Mouse (Mus musculus) megakaryocyte, embryonic 14.5 days (primary cell): ENCODE data around the gene Zfp385b. TPM values are rescaled to one million over a fixed set of nuclear protein-coding genes. Genes with fewer than 3 reads are reported as not detected.

Experiments used
- H3K27me3 ChIP-seq: replicated peaks from 2 replicates; pipeline ENCODE3; 2012; ENCODE audit warnings: inconsistent platforms
- H3K36me3 ChIP-seq: replicated peaks from 2 replicates; pipeline ENCODE3; 2012; ENCODE audit warnings: low read length, inconsistent platforms, mixed read lengths
- H3K4me1 ChIP-seq: 2 replicates; pipeline ENCODE4 v1.6.1; 2012; ENCODE audit warnings: inconsistent platforms
- H3K4me3 ChIP-seq: replicated peaks from 2 replicates; pipeline ENCODE3; 2012; ENCODE audit warnings: moderate library complexity, mild to moderate bottlenecking, inconsistent platforms
- H3K9me3 ChIP-seq: 2 replicates; pipeline ENCODE4 v1.6.1; 2012; ENCODE audit warnings: inconsistent platforms
- FLI1 ChIP-seq: IDR thresholded peaks from 2 replicates; pipeline ENCODE4 v1.6.1; 2012; ENCODE audit warnings: low read length, inconsistent platforms, mixed read lengths
- GATA1 ChIP-seq: IDR thresholded peaks from 3 replicates; pipeline ENCODE4 v1.6.1; 2012; ENCODE audit warnings: mixed read lengths, low read length, inconsistent platforms, borderline replicate concordance
- polyA plus RNA-seq: library from polyadenylated mRNA; stranded (reverse); fragments of >175 nt; gene quantifications from 2 replicates; pipeline ENCODE4 v1.2.3, GENCODE M21; 2012; ENCODE audit warnings: low replicate concordance; ENCODE audit not compliant: insufficient read depth

Gene Zfp385b
- polyA plus RNA-seq, 1 experiment, result not detected

DNA sequence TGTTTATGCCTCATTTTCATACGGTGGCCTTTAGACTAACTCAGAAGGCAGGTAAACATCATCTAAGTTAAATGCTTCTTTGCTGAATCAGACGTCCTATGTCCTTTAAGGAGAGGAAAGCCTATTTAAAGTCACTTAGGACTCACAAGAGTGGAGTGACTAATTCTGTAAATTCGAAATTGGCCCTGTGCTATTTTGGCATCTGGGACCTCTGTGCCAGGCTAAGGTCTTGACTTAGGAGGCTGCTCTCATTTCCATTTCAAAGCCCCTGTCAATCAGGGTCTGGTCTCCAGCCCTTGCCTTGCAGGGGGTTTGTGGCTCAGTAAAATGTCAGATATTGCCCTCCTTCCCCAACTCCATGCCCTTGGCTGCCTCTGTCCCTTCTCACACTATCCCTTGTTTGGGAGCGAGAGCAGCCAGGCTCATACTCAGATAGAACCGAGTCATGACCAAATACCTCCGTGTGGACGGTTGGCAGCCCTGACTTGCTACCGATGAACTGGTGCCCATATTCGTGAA lies 383.1 kb downstream of the Zfp385b start:
- Histone ChIP-seq H3K36me3 (no peaks in the 10 kb centered on the region), H3K27me3 (no peaks in the 10 kb centered on the region), H3K9me3 (peaks cover 40% of the 10 kb centered on the region), H3K4me3 (no peak overlapping the region), H3K4me1 (no peaks in the 10 kb centered on the region)
- TF ChIP-seq FLI1, result no peak
- no peak for TF ChIP-seq GATA1

DNA sequence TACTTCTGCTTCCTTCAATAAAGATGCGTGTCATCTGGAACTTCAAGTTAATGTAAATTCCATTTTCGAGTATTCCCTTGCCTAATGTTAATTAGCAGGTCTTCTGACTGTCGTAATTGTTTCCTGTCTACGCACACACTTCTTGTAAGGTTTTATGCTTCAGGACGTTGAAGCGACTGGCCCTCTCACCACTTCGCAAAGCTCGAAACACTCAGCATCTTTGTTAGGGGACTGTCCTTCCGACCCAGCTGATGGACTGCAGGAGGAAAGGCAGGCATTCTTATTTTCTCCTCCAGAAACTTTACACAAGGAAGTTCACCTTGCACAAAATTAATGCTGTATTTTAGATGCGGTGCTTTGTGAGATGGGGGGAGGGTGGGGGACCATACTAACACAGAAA lies 400.0 kb downstream of the Zfp385b start:
- no peaks in the 10 kb centered on the region for H3K36me3 ChIP-seq
- TF ChIP-seq GATA1 (no peak), FLI1 (no peak)
- no peaks in the 10 kb centered on the region for H3K4me1 ChIP-seq
- H3K4me3 ChIP-seq, result no peak overlapping the region
- peaks cover 6% of the 10 kb centered on the region; the same call in 1 of the 2 replicates for H3K9me3 ChIP-seq
- H3K27me3 ChIP-seq, result no peaks in the 10 kb centered on the region

DNA sequence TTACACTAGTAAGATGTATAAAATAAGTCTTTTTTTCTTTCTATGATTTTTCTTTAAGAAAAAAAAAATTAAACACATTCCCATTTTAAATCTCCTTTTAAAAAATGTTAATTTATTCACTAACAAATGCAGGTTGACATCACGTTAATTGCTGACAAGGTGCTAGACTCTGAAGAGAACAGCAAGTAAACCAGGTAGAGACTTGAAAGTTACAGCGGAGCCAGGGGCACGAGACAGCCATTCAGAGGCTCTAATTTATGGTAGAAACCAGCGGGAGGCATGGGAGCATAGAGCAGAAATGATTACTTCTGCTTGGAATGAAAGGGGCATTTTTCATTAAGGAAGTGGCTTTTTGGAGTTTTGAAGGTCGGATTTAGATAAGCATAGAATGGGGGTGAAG lies 401.4 kb downstream of the Zfp385b start:
- H3K9me3 ChIP-seq, result peaks cover 19% of the 10 kb centered on the region; the same call in 1 of the 2 replicates

DNA sequence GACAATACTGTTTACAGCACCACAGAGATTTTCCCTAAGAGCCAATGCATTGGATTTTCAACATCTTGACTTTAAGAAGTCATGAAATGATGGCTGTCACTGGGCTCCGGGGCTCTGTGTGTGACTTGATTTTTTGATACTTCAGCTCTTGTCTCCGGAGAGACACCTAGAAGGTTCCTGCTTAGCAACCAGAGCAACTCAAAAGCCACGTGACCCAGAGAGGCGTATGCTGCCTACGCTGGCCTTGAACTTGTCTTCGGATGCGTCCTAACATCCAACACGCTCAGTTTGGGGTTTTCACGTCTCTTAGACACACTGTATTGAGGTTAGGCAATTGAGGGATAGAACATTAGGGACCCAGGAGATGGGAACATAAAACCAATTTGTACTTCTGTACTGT lies 407.3 kb downstream of the Zfp385b start:
- TF ChIP-seq GATA1, result no peak
- H3K4me1 ChIP-seq, result no peaks in the 10 kb centered on the region
- H3K36me3 ChIP-seq, result no peaks in the 10 kb centered on the region
- H3K27me3 ChIP-seq, result no peaks in the 10 kb centered on the region
- H3K9me3 ChIP-seq, result peaks cover 32% of the 10 kb centered on the region
- H3K4me3 ChIP-seq, result no peak overlapping the region

More for the DNA sequence above, 401.4 kb downstream of the Zfp385b start:
- no peaks in the 10 kb centered on the region for H3K36me3 ChIP-seq
- TF ChIP-seq GATA1, result no peak
- no peak for TF ChIP-seq FLI1
- no peak overlapping the region for H3K4me3 ChIP-seq
- H3K27me3 ChIP-seq, result no peaks in the 10 kb centered on the region
- no peaks in the 10 kb centered on the region for H3K4me1 ChIP-seq

DNA sequence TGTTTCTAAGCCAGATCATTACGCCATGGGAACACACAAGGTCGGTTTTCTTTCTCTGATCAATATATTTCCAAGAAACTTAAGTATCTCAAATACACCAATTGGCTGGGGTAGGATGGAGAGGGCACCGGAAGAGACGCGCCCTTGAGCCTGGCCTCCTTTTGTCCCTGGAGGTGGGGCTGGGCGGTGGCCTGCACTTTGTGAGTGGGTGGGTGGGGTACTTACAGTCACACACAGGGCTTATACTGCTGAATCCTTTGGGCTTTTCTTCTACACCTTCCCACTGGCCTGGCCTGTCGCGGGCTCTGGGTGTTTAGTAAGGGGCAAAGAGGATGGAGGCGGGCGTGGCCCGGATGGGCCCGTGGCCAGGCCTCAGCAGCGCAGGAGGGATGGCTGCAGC lies 407.8 kb downstream of the Zfp385b start:
- Histone ChIP-seq H3K36me3 (no peaks in the 10 kb centered on the region), H3K27me3 (no peaks in the 10 kb centered on the region), H3K4me1 (no peaks in the 10 kb centered on the region), H3K4me3 (no peak overlapping the region), H3K9me3 (peaks cover 32% of the 10 kb centered on the region)
- TF ChIP-seq GATA1, result no peak
- TF ChIP-seq FLI1, result no peak

DNA sequence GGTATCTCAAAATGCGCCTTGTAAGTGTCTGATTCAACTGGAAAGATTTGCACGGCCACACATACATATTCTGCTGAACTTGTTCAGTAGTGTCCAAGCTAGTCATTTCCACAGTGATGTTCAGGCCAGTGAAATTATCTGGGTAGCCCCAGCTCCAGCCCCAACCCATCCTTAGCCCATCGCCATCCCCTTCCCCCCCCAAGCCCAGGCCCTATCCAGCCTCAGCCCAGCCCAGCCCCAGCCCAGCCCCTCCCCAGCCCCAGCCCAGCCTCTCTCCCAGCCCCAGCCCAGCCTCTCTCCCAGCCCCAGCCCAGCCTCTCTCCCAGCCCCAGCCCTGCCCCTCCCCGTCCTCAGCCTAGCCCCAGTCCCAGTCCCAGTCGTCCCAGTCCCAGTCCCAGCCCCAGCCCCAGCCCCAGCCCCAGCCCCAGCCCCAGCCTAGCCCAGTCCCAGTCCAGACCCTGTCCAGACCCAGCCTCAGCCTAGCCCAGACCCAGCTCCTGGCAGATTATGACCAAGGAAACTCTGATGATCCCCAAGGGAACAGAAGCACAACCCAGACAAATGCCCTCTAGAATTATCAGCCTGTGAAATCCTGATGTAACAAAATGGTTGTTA lies 409.8 kb downstream of the Zfp385b start:
- TF ChIP-seq GATA1, result no peak
- no peak for TF ChIP-seq FLI1
- no peaks in the 10 kb centered on the region for H3K36me3 ChIP-seq
- no peaks in the 10 kb centered on the region for H3K4me1 ChIP-seq
- no peaks in the 10 kb centered on the region for H3K27me3 ChIP-seq
- H3K9me3 ChIP-seq, result peaks cover 36% of the 10 kb centered on the region
- no peak overlapping the region for H3K4me3 ChIP-seq

DNA sequence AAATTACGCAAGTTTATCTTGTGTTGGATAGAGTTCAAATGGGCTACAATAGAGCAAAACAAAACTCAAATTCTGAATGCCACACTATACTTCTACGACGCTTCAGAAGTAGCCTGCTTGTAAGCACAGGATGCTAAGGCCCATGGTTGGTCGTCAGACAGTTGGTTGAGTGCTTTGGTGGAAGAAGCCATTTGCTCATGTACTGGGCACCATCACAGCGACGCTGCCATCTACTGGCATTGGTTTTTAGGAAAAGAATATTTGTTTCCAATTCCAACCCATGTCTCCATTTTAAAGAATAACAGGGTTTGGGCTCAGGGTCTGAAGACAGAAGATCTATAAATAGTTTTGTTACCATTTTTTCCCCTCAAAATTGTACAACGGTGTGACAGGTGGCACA lies 410.5 kb downstream of the Zfp385b start:
- Histone ChIP-seq H3K9me3 (peaks cover 30% of the 10 kb centered on the region), H3K27me3 (no peaks in the 10 kb centered on the region), H3K36me3 (no peaks in the 10 kb centered on the region), H3K4me3 (no peak overlapping the region), H3K4me1 (no peaks in the 10 kb centered on the region)
- no peak for TF ChIP-seq GATA1
- TF ChIP-seq FLI1, result no peak

DNA sequence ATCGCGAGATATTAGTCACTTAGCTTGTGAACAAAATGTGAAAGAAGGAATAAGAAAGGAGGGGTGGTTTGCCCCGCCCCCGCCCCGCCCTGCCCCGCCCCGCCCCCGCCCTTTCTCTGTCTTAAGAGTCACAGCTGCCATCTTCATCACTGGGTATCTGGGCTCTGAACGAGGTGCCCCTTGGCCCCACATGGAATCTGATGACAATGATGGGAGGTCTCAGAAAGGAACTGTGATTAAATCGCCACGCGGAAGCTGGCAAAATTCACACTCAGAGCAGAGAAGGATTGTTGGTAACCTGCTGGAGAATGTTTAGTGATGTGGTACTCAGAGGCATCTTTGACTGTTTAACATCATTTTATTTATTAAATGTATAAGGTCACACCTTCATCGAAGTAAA lies 417.1 kb downstream of the Zfp385b start:
- Histone ChIP-seq H3K36me3 (no peaks in the 10 kb centered on the region), H3K9me3 (peaks cover 20% of the 10 kb centered on the region; the same call in 1 of the 2 replicates), H3K4me3 (no peak overlapping the region), H3K4me1 (no peaks in the 10 kb centered on the region), H3K27me3 (no peaks in the 10 kb centered on the region)
- no peak for TF ChIP-seq GATA1
- TF ChIP-seq FLI1, result no peak

DNA sequence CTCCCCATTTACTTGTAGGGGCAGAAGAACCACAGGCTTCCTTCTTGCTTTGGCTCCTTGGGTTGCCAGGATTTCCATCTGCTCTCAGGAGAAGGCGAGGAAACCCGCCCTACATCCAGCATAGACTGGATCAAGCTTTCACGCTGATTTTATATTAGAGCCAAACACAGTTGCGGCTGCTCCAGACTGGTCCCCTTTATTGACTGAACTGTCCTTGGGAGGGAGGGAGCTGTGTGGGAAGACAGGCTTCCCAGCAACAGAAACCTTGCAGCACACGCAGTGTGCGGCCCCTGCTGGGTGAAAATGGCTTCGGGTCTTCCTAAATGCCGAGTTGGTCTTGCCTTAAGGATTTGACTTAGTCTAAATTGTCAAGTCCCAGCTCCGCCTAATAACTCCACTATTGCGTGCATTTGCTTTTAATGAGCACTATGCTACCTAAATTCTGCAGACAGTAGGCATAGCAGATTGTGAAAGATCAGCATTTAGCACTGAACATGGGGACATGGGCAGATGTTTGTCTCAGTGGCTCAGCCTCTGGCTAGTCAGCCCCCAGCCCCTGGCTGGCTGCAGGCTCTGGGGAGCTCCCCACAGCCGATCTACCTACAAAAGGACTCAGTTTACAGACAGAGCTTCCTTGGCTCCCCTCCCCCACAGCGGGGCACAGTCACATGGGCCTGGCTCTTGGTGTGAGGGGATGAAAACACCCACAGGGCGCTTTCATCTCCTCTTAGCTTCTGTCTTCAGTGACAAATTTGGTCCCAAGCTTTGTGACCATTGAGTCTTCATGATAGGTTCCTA lies 417.8 kb downstream of the Zfp385b start:
- TF ChIP-seq GATA1 (no peak), FLI1 (no peak)
- H3K4me3 ChIP-seq, result no peak overlapping the region

DNA sequence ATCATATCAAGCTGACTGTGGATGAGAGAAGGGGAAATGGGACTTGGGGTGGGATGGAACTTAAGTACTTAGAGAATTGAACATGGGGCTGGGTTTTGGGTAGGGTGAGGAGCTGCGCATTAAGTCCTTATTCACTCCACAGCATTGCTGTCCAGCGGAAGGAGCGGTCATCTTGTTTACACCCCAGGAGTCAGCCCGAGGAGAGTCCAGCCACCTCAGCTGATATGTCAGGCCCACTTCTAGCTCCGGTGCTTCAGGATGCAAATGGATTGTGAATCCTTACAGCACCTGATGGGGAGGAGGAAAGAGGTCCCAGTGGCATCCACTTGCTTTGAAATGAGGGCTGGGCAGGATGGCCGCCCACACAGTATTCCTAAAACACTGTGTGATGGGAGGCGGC lies 425.6 kb downstream of the Zfp385b start:
- Histone ChIP-seq H3K4me3 (no peak overlapping the region), H3K36me3 (no peaks in the 10 kb centered on the region), H3K9me3 (peaks cover 40% of the 10 kb centered on the region), H3K27me3 (no peaks in the 10 kb centered on the region), H3K4me1 (no peaks in the 10 kb centered on the region)
- no peak for TF ChIP-seq GATA1
- TF ChIP-seq FLI1, result no peak

More for the DNA sequence above, 417.8 kb downstream of the Zfp385b start:
- H3K9me3 ChIP-seq, result peaks cover 24% of the 10 kb centered on the region; the same call in 1 of the 2 replicates
- H3K36me3 ChIP-seq, result no peaks in the 10 kb centered on the region
- H3K4me1 ChIP-seq, result no peaks in the 10 kb centered on the region
- H3K27me3 ChIP-seq, result no peaks in the 10 kb centered on the region
